Mouse (Mus musculus) MEL-GATA-1-ER (cell line): Measurements from ENCODE around the gene Piezo1.

Experiments used
- DNase-seq: peaks from one replicate; pipeline ENCODE4 v3.0.0-alpha.2; 2012; ENCODE audit warnings: low read depth; ENCODE audit errors: extremely low read depth

Gene Piezo1

GRCm38 (mm10) chr8:122546811-122547453 is 4.2 kb downstream of the Piezo1 start:
- DNase-seq, result no peak

GRCm38 (mm10) chr8:122546066-122546755 is 4.9 kb downstream of the Piezo1 start:
- DNase-seq, result no peak

GRCm38 (mm10) chr8:122544138-122544537 is 7.0 kb downstream of the Piezo1 start:
- DNase-seq, result no peak

GRCm38 (mm10) chr8:122538310-122539076 is 12.6 kb downstream of the Piezo1 start:
- no peak for DNase-seq

- peak; percentile 44 for DNase-seq
Measured at GRCm38 (mm10) chr8:122537812-122538211, 13.3 kb downstream of the Piezo1 start.

- DNase-seq, result no peak
Measured at GRCm38 (mm10) chr8:122537033-122537432, 14.1 kb downstream of the Piezo1 start.

GRCm38 (mm10) chr8:122531312-122531711 is 19.8 kb downstream of the Piezo1 start:
- DNase-seq, result no peak

- DNase-seq, result no peak
Measured at GRCm38 (mm10) chr8:122529159-122529558, 22.0 kb downstream of the Piezo1 start.

- DNase-seq, result no peak
Measured at GRCm38 (mm10) chr8:122527937-122528336, 23.2 kb downstream of the Piezo1 start.

- DNase-seq, result no peak
Measured at GRCm38 (mm10) chr8:122526526-122527170, 24.5 kb downstream of the Piezo1 start.

- no peak for DNase-seq
Measured at GRCm38 (mm10) chr8:122526084-122526483, 25.0 kb downstream of the Piezo1 start.

GRCm38 (mm10) chr8:122525004-122525403 is 26.1 kb downstream of the Piezo1 start:
- DNase-seq, result no peak

- no peak for DNase-seq
Measured at GRCm38 (mm10) chr8:122524506-122524905, 26.6 kb downstream of the Piezo1 start.

GRCm38 (mm10) chr8:122523652-122524360 is 27.3 kb downstream of the Piezo1 start:
- no peak for DNase-seq

- no peak for DNase-seq
Measured at GRCm38 (mm10) chr8:122522796-122523651, 28.1 kb downstream of the Piezo1 start.

GRCm38 (mm10) chr8:122520611-122521010 is 30.5 kb downstream of the Piezo1 start:
- DNase-seq, result no peak

- no peak for DNase-seq
Measured at GRCm38 (mm10) chr8:122517541-122518190, 33.5 kb downstream of the Piezo1 start.

- DNase-seq, result no peak
Measured at GRCm38 (mm10) chr8:122515699-122516098, 35.4 kb downstream of the Piezo1 start.

- no peak for DNase-seq
Measured at GRCm38 (mm10) chr8:122512392-122512791, 38.7 kb downstream of the Piezo1 start.

- no peak for DNase-seq
Measured at GRCm38 (mm10) chr8:122511552-122511951, 39.6 kb downstream of the Piezo1 start.
